Mouse (Mus musculus): ENCODE measurements around the gene Ttc7b. TPM values are rescaled to one million over a fixed set of nuclear protein-coding genes. Genes with fewer than 3 reads are reported as not detected.

The Ttc7b gene
- total RNA-seq, 2 experiments from 2014 or later = 220 to 240 TPM

GRCm38 (mm10) chr12:100491967-100492611 lies 28.5 kb downstream of the Ttc7b start:
- DNase-seq (ENCODE audit: low spot score in 2 of 2) = peak in 1 of 2 experiments; percentile 36

- DNase-seq (ENCODE audit: low spot score in 2 of 2) = peak; percentile 25 to 33
These were observed 30.8 kb downstream of the Ttc7b start for GRCm38 (mm10) chr12:100489799-100490198.

DNA sequence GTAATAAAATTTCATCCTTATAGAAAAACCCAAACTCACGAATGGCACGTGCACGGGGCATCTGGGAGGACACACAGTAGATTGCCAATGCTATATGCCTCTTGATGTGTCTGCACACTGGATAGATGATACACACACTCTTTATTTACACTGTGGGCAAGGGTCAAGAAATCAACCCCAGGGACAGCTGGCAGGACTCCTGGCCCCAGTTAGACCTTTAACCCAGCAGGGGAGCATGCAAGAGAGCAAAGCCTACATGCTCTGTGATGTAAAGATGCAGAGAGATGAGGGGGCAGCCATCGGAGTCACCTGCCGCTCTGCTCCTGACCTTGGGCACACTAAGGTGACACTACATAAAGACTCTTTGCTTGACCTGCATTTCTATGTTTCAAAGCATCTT lies 32.3 kb downstream of the Ttc7b start:
- DNase-seq (ENCODE audit: low spot score in 2 of 2) = no peak

DNA sequence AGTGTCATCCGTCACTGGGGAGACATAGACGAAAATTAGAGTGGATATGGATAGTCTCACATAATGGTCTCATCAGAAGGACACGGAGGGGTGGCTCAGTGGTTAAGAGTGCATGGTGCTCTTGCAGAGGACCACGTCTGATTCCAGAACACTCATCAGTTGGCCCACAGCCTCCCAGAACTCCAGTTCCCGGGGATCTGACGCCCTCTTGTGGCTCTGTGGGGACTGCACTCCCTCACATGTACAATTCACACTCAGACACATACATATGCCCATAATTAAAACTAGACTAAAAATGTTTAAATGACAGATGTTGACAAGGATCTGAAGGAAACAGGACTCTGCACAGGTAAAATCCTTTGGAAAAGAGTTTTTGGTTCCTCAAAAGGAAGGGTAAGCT lies 34.4 kb downstream of the Ttc7b start:
- peak; percentile 30 to 56 for DNase-seq (ENCODE audit: low spot score in 2 of 2)

DNA sequence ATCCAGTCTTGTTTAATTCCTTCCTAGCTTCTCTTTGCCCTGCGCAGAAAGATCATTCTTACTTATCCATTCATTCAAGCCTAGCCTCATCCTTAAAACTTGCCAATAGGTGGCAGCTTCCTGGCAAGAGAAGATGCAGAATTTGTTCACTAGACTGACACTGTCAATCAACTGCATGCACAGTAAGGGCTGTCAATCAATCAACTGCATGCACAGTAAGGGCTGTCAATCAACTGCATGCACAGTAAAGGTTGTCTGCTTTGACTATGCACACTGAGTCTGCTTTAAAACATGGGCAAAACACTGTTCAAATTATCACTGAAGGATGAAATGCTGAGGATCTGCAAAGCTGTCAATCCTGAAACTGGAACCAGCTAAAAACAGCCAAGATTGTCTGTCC lies 37.6 kb downstream of the Ttc7b start:
- DNase-seq (ENCODE audit: low spot score in 2 of 2) = no peak

DNA sequence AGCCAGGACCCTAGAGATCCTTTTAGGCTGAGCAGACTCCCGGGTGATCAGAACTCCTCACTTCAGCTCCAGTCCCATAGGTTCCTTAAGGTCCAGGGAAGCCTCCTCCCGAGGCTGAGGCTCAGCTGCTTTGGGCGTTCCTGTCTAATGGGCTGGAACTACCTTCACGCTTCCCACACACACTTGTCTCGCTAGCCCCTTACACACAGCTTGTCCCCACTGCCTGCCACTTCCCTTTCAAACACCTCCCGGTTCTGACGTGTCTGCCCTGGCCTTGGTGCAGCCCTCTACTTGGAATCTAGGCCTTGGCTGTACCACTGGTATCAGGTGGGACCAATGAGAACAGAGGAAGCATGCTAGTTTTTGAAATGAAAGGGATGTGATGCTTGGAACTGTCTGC lies 38.4 kb downstream of the Ttc7b start:
- DNase-seq (ENCODE audit: low spot score in 2 of 2) = peak in 1 of 2 experiments; percentile 24

DNA sequence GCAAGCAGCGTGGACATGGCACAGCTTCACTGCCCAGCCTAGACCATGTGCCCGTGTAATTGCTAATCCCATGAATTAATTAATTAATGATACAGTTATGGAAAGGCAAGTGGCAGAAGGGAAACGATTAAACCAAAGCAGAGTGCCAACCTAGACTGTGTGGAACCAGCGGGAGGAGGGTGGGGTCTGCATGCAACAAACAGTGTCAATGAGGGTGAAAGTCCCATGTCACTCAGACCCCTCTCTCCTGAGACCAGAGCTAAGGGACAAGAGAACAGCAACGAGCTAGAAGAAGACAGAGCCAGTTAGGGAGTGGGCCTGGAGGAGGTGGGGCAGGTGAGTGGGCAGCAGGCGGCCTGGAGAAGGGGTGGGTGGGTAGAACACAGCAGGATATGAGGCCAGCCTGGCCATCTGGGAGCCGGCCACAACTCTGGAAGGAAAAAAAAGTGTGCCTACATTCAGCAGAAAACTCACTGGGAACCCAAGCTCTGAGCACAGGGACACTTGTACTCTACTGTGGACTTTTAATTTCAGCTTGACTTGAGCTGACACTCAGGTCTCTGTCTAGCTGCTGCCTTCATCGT lies 39.1 kb downstream of the Ttc7b start:
- peak; percentile 33 to 49 for DNase-seq (ENCODE audit: low spot score in 2 of 2)

DNA sequence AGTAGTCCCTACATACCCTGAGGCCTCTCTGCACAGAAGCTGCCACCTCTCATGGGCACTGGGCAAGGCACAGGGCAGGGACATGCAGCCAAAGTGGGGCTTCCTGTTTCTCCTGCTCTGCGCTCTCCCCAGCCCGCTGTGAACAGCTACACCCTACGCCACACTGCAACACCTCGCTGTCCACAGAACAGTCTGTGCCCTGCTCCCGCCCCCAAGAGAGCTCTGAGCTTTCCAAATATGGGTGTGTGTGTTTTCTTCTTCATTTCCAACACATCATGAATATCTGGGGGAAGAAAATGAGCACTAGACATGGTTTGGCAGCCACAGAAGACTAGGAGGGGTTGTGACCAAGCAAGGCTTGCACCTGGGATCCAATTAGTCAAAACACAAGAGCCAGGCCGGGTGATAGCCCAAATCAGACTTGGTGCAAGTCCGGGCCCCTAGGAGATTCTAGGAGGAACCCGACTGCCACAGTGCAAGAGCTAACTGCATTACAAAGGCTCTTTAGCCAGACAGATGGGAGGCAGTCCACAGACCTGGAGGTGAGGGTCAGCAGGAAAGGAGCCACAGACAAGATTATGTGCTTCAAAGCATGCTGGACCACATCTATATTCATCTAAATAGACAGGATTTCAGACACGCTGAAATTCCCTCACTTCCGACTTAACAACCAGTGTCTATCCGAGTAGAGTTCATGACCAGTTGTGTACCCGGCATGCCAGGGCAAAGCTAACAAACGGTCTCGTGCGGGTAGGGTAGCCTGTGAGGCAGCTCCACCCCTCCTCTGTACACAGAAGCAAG lies 39.8 kb downstream of the Ttc7b start:
- DNase-seq (ENCODE audit: low spot score in 2 of 2) = peak; percentile 74 to 88

DNA sequence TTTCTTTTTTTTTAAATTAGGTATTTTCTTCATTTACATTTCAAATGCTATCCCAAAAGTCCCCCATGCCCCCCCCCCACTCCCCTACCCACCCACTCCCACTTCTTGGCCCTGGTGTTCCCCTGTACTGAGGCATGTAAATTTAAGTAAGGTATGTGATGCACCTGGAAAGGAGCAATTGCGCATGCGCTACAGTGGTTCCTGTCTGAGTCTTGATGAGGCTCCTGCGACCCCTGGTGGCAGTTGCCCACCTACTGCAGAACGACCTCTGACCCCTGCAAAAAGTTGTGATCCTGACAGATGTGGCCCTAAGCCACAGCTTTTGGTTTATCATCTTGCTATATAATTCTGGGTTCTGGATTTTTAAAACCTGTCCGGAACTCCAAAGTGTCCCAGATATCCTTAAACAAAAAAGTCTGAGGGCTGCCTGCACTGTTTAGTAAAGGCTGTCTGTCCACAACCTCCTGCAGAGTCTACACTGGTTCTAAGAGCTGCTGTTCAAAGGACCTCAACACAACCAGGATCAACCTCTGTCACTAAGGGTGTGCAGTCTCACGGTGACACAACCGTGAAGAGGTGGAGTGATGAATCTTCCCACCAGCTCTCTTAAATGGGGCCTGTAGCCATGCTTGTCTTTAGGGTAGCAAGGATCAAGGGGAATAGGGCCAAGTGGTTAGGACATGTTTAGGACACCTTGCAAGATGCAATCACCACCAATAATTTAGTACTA lies 40.6 kb downstream of the Ttc7b start:
- DNase-seq (ENCODE audit: low spot score in 2 of 2) = peak; percentile 21 to 24

GRCm38 (mm10) chr12:100479270-100479869 lies 41.3 kb downstream of the Ttc7b start:
- no peak for DNase-seq (ENCODE audit: low spot score in 2 of 2)

GRCm38 (mm10) chr12:100478615-100479014 lies 42.0 kb downstream of the Ttc7b start:
- DNase-seq (ENCODE audit: low spot score in 2 of 2) = peak; percentile 15 to 66

DNA sequence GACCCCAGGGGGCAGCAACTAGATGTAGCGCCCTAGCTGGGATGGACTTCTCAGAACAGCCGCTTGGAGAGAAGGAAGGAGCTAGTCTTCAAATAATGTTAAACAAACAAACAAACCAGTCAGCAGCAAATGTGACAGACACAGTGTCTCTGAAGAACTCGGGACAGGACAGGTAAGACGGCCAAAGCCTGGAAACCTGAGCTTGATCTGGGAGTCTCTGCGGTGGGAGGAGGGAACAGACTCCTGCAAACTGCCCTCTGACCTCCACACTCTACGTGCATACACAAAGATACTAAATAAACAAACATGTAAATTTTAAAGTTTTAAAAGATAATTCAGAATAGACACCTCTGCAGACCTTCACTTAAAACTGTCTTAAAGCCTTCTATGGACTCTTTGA lies 42.5 kb downstream of the Ttc7b start:
- no peak for DNase-seq (ENCODE audit: low spot score in 2 of 2)

DNA sequence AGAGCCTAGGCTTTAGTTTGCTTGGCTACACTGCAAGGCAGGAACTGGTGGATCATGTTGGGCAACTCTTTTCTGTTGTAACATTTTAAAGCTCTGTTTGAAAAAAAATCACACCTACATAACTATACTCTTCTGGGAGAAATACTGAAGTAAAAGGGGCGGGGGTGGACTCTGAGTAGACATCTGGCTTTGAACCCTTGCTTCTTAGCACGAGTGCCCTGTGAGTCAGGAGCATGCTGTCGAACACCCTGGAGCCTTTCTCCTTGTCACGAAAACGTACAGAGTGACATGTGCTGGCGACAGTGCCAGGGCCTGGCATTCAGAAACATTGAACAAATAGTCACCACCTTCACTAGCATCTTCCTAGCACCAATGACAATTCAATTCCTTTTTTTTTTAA lies 43.2 kb downstream of the Ttc7b start:
- DNase-seq (ENCODE audit: low spot score in 2 of 2) = peak; percentile 55 to 65

GRCm38 (mm10) chr12:100476351-100476750 lies 44.3 kb downstream of the Ttc7b start:
- no peak for DNase-seq (ENCODE audit: low spot score in 2 of 2)

DNA sequence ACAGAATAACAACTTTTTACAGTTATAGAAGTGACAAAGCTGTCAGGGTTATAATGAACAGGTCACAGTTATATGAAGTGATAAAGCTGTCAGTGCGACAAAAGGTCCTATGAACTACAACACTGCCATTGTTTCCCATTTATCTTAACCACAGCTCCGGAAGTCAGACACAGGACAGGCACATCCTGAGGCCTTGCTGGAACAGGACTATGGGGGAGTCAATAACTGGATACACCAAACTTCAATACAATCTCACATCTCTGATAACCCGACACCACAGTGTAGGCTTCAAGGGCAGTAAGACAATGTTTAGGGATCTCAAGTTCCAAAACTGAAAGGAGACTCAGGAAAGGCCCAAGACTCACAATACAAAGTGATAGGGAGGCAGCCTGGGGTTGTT lies 45.1 kb downstream of the Ttc7b start:
- DNase-seq (ENCODE audit: low spot score in 2 of 2) = no peak

GRCm38 (mm10) chr12:100474661-100475321 lies 45.8 kb downstream of the Ttc7b start:
- DNase-seq (ENCODE audit: low spot score in 2 of 2) = no peak

DNA sequence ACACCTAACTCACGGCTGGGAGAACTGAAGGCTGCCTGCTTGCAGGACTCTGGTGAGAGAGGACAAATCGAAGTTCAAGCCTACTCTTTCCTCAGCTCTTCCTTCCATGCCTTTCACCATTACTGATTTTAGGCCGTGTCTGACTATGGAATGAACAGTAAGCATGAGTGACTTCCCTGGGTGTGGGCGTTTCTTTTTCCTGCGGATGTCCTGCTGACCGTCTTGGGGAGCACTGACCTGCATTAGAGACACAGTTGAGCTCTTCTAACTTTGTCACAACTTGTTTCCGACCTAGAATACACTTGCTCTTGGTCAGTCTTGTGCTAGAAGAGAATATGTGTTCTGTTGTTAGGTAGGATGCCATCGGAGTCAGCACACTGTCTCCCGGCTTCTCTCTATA lies 50.3 kb downstream of the Ttc7b start:
- DNase-seq (ENCODE audit: low spot score in 2 of 2) = no peak

DNA sequence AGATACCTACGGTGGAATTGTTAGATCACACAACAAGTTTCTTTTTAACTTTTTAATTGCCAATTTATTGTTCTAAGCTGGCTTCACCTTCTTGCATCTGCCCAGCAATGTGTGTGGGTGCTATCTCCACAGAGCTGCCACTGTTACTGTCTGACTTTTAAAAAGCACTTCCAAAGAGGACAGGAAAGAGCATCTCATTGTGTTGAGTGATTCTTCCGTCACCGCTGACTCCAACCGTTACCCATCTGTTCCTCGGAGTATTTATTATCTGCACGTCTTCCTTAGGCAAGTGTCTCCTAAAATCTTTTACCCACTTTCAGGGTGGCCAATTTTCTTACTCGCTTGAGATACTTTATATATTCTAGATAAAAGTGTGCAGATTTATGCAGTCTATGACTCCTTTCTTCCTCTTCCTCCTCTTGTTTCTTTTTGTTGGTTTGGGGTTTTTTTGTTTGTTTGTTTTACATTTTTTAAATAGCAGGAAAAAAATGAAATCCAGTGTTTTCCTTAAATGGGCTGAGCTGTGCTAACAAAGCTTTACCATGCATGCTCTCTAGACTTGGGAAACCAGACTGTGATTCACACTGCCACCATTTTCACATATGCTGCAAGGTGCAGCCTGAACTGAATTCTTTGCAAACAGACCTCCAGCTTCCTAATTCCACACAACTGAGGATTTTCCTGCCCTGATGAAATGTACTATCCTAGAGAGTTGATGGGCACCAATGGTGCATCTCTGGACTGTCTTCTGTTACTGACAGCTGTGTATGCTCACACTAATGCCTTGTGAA lies 50.9 kb downstream of the Ttc7b start:
- DNase-seq (ENCODE audit: low spot score in 2 of 2) = peak in 1 of 2 experiments; percentile 41

GRCm38 (mm10) chr12:100465101-100465715 lies 55.4 kb downstream of the Ttc7b start:
- DNase-seq (ENCODE audit: low spot score in 2 of 2) = no peak

All from left cerebral cortex, adult 18-20 months (tissue).